8 mouse cellular contexts compared by ENCODE assay signal in genomic region chr5:60042603-60043175, GRCm38 (mm10).
DNase-seq lines count a peak whose midpoint lies in the region; ATAC-seq and TF ChIP-seq lines count a peak whose summit lies in the region.
"Not testable (repeated sequence)": the region's sequence is repeated elsewhere in the genome, so short reads cannot be mapped to it uniquely, and the experiment has no call there.

No protein-coding gene starts in this region.

- not testable (repeated sequence) for H3K4me1 ChIP-seq in embryonic facial prominence, embryonic 13.5 days; forebrain, postnatal 0 days (ENCODE audit: insufficient read depth); hindbrain, embryonic 11.5 days (replicated peaks; ENCODE audit: control insufficient read depth, insufficient read depth, low read length); intestine, postnatal 0 days (replicated peaks; ENCODE audit: control insufficient read depth, insufficient read depth, low read length); liver, embryonic 12.5 days; neural tube, embryonic 12.5 days

- H3K36me3 ChIP-seq in embryonic facial prominence, embryonic 13.5 days; forebrain, postnatal 0 days (ENCODE audit: insufficient read depth); hindbrain, embryonic 11.5 days (ENCODE audit: control insufficient read depth, insufficient read depth, low read length); intestine, postnatal 0 days (ENCODE audit: control insufficient read depth, insufficient read depth); liver, embryonic 12.5 days; neural tube, embryonic 12.5 days: not testable (repeated sequence)

- H3K9ac ChIP-seq in embryonic facial prominence, embryonic 13.5 days; forebrain, postnatal 0 days; hindbrain, embryonic 11.5 days (ENCODE audit: low read depth, low read length); intestine, postnatal 0 days (ENCODE audit: low read depth, low read length); liver, embryonic 12.5 days; neural tube, embryonic 12.5 days: not testable (repeated sequence)

- not testable (repeated sequence) for H3K4me2 ChIP-seq in embryonic facial prominence, embryonic 13.5 days; forebrain, postnatal 0 days (ENCODE audit: low read depth); hindbrain, embryonic 11.5 days (replicated peaks; ENCODE audit: low read depth, low read length); intestine, postnatal 0 days (replicated peaks; ENCODE audit: low read depth); liver, embryonic 12.5 days; neural tube, embryonic 12.5 days (replicated peaks)

- peak; percentile 11 for DNase-seq in ES-CJ7 (ENCODE audit: low read depth, low spot score)
- not testable (repeated sequence) for DNase-seq in forebrain, postnatal 0 days; hindbrain, embryonic 11.5 days (ENCODE audit: low spot score)

- not testable (repeated sequence) for TF ChIP-seq CTCF in forebrain, postnatal 0 days (IDR thresholded peaks at IDR 0.05; ENCODE audit: low read depth); intestine, postnatal 0 days (IDR thresholded peaks at IDR 0.05; ENCODE audit: low read depth)

- not testable (repeated sequence) for H3K27me3 ChIP-seq in embryonic facial prominence, embryonic 13.5 days; forebrain, postnatal 0 days (ENCODE audit: insufficient read depth, low read length); hindbrain, embryonic 11.5 days (ENCODE audit: control insufficient read depth, insufficient read depth, low read length); intestine, postnatal 0 days (replicated peaks; ENCODE audit: control insufficient read depth, insufficient read depth, low read length); liver, embryonic 12.5 days (replicated peaks); neural tube, embryonic 12.5 days (replicated peaks)

- WGBS in embryonic facial prominence, embryonic 13.5 days, result 92% methylated on average over 6 of the region's 7 CpGs
- WGBS in forebrain, postnatal 0 days, result 91% methylated on average over 6 of the region's 7 CpGs
- 93% methylated on average over 6 of the region's 7 CpGs for WGBS in hindbrain, embryonic 11.5 days
- 88% methylated on average over 6 of the region's 7 CpGs for WGBS in intestine, postnatal 0 days
- WGBS in liver, embryonic 12.5 days (ENCODE audit: insufficient replicate concordance), result 87% methylated on average over 6 of the region's 7 CpGs
- WGBS in neural tube, embryonic 12.5 days, result 94% methylated on average over 6 of the region's 7 CpGs

- not testable (repeated sequence) for H3K27ac ChIP-seq in embryonic facial prominence, embryonic 13.5 days; forebrain, postnatal 0 days (ENCODE audit: low read depth, low read length); hindbrain, embryonic 11.5 days (ENCODE audit: low read depth, low read length); intestine, postnatal 0 days (ENCODE audit: low read depth, low read length); liver, embryonic 12.5 days; neural tube, embryonic 12.5 days

- H3K4me3 ChIP-seq in embryonic facial prominence, embryonic 13.5 days; forebrain, postnatal 0 days (ENCODE audit: low read depth, low read length); hindbrain, embryonic 11.5 days (ENCODE audit: low read depth, low read length); intestine, postnatal 0 days (ENCODE audit: low read depth, low read length); liver, embryonic 12.5 days; neural tube, embryonic 12.5 days: not testable (repeated sequence)

- H3K9me3 ChIP-seq in embryonic facial prominence, embryonic 13.5 days; forebrain, postnatal 0 days (ENCODE audit: low read length); hindbrain, embryonic 11.5 days (ENCODE audit: control insufficient read depth, low read length); intestine, postnatal 0 days (ENCODE audit: control insufficient read depth); liver, embryonic 12.5 days (replicated peaks); neural tube, embryonic 12.5 days: not testable (repeated sequence)

- peak; percentile 100 for ATAC-seq in embryonic facial prominence, embryonic 13.5 days (ENCODE audit: insufficient number of reproducible peaks, insufficient read depth, low FRiP score, low TSS enrichment, low read depth)
- peak; percentile 100 for ATAC-seq in forebrain, postnatal 0 days
- peak; percentile 100 for ATAC-seq in hindbrain, embryonic 11.5 days (ENCODE audit: low FRiP score)
- ATAC-seq in intestine, postnatal 0 days, result peak; percentile 100
- ATAC-seq in liver, embryonic 12.5 days, result peak; percentile 100
- peak; percentile 100 for ATAC-seq in megakaryocyte progenitor cell, adult 5-6 weeks (replicated peaks; ENCODE audit: poor library complexity)
- ATAC-seq in neural tube, embryonic 12.5 days (ENCODE audit: low FRiP score, low read depth), result peak; percentile 100
